Mouse (Mus musculus): ENCODE results near the gene Adora1.

The Adora1 gene

DNA sequence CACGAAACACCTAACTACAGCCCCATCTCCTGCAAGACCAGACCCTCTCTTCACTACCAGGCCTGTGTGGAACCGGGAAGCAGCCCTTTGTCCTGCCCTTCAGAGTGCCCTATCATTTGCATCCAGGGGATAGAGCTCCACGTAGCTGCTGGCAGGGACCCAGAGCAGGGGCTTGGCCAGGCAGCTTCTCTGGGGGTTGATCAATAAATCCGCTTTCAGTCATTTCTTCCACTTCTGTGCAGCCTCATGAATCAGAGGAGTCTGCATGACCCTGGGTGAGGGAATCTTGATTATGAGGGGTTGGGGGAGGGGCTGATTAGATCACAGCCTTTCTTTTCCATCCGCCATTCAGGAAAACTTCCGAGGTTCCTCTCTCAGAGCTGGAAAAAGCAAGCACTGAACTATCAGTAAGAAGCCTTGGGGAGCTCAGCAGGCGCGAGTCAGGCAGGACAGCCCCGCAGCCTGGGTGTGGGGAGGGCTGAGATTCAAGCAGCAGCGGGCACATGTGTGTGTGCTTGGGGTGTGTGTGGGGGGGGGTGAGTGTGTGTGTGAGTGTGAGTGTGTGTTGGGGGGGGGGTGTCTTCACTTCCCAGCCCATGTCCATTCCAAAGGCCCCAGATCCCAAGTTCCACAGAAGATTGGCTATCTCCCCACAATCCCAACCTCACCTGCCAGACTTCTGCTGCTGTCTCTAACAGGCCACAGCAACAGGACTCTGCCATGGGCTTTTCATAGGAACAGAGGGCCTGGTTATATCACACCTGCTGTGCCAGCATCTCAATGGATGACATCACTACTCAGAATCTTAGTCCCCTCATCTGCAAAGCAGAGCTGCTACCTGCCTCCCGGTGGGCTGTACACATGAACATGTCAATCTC, 19.2 kb downstream of the Adora1 start:
- no peak for DNase-seq (ENCODE audit: low read depth)

DNA sequence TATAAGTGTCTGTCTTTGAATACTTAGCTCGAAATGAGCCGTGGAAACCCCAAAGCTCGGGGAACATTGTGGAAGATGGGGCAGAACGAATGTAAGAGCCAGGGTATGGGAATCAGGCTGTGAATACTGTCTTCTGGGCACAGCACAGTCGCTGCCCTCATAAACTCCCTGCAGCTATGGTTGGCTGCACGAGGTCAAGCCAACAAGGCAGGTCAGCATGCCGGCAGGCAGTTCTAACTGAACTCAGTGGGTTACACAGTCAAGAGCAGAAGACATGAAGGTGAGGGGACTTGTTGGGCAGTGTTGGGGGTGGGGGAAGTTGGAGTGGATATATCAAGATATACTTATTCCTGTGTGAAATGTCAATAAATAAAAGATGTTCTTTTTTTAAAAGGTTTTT, 20.2 kb downstream of the Adora1 start:
- DNase-seq (ENCODE audit: low read depth) = no peak

DNA sequence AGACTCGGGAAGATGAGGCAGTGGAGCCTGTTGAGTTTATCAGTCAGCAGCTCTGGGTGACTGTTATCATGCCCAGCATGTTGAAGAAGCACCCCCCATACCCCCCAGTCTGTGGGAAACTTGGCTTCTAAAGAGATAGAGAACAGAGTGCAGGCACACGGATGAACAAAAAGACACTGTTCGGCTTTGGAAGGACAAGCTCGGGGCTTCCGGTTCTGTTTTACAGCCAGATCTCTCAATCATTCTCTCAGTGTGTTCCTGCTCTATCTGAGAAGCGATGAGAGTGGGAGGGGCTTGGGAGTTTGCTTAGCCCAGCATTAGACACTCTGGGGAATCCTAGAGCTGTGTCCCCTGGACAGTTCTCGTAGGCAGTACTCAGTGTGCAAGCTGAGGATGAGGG, 21.8 kb downstream of the Adora1 start:
- no peak for DNase-seq (ENCODE audit: low read depth)

DNA sequence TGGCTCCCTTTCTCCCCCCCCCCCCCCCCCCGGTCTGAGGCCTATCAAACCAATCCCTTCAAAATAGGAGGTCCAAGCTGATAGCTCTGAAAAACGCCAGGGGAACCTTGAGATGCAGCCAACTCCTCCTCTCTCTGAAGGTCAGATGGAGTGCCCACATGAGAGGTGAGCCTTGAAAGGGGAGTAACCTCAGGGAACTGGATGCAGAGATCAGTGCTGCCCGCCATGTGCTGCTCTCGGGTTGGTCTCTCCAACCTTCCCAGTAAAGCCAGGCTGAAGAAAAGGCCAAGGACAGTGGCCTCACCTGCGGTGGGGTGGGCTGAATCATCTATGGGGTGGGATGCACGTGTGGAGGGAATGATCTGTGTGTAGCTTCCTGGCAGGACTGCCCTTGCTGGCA, 22.9 kb downstream of the Adora1 start:
- DNase-seq (ENCODE audit: low read depth) = no peak

DNA sequence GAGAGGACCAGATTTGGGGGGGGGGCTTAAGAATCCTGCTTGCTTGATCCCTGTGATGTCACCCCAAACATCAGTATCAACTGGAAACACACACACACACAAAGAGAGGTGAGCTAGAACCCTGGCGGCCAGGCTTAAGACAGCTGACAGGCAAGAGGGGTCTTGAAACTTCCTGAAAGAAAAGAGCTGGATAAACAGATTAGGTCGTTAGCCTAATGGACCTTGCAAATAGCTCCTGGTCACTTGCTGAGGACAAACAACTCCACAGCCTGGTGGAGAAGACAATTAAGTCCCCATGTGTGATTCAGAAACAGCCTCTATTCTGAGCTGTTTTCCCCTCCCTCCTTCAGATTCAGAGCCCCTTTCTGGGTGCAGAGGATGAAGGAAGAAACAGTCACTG, 23.6 kb downstream of the Adora1 start:
- no peak for DNase-seq (ENCODE audit: low read depth)

DNA sequence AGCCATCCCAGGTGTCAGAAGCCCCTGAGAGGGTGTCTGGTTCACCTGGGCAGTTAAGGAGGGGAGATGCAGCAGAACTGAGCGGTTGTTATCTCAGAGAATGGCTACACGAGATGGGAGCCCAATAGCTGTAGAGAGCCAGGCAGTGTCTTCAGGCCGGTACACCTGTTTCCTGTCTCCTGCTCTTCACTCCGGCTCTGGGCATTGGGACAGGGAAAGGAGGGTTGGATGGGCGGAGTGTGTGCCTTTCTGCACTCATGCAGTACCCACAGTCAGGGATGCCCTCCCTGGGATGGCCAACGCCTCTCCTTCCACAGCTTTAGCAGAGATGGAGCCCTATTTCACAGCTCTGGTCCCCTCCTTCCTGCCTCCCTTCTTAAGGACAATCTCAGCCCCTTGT, 24.2 kb downstream of the Adora1 start:
- DNase-seq (ENCODE audit: low read depth) = no peak

DNA sequence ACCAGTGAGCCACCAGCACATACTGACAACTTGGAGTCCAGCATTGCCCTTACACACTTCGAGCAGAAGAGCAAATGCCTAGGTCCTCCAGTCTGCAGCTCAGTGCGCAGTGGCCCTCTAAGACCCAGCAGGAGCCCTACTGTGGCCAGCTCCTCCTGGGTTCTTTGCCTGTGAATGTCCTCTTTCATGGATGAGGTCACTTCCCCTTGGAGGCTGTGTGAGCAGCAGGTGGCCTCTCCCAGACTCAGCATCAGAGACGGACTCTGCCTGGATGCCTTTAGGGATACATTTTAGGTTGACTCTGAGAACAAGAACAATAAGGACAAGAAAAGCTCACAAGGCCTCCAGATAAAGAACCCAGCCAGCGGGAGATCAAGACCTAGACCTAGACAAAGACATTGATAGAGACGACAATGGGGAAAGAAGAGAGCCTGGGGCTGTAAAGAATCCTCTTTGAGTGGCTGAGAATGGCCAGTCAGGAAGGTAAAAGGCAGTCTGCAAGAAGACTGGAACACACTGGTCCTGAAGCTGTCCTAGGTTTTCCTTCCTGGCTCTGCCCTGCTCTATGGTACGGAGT, 25.0 kb downstream of the Adora1 start:
- no peak for DNase-seq (ENCODE audit: low read depth)

DNA sequence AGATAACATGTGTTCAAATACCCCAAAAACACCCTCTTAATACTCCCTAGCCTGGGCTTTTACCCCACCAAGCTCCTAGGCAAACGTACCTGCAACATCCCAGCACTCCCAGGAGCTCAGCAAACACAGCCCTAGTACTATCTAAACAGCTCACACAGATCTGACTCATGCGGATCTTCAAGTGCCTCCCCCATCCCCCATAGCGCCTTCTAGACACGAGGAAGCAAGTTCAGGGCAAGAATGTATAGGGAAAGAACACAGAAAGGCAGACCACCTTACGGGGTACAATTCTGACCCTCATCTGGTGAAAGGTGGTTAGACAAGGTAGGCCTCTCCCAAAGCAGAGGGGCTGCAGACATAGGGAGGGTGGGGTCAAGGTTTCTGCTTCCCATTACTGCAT, 29.1 kb downstream of the Adora1 start:
- DNase-seq (ENCODE audit: low read depth) = no peak

DNA sequence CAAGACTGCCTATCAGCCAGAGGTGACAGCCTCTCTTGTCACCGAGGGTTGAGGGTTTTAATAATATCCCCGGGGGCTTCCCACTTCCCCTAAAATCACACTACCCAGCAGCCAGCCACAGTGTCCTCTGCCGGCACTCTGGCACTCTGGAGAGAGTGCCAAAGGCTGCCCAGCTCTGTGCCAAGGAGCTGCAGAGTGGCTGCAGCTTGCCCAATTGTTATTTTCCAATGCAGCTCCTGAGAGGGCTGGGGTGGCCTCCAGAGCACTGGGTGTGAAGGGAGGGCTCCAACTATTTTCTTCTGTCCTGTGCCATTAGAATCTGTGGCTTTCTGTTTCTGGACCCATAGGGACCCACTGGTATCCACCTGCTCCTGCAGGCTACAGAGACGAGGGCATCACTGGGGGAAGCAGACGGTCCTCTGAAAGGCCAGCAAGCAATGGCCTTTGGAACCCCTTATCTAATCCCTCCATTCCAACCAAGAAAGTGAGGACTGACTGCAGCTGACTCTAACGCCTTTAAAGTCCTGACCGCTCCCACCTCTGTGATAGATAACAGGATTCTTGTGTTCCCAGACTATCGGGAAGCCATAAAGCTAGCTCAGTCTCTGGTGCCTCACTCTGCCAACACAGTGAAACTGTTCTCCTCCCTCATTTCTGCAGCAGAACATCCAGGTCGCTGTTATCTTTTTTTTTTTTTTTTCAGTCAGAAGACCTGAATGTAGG, 29.8 kb downstream of the Adora1 start:
- DNase-seq (ENCODE audit: low read depth) = no peak

DNA sequence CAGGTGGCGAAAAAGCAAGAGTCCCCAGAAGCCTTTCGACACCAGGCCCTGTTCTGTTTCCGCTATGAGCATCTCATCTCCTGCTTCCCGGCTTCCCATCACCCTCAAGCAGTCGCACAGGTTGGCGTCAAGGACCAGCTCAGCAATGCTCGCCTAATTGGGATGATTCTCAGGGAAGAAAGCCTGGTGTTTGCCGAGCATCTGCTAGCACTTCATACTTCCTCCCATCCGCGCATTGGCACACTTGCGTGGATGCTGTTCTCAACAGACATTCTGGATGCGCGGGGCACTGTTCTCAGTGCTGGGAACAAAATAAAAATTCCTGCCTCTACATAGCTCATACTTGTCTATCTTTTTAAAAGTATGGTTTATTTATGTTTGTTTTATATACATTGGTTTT, 31.0 kb downstream of the Adora1 start:
- no peak for DNase-seq (ENCODE audit: low read depth)

DNA sequence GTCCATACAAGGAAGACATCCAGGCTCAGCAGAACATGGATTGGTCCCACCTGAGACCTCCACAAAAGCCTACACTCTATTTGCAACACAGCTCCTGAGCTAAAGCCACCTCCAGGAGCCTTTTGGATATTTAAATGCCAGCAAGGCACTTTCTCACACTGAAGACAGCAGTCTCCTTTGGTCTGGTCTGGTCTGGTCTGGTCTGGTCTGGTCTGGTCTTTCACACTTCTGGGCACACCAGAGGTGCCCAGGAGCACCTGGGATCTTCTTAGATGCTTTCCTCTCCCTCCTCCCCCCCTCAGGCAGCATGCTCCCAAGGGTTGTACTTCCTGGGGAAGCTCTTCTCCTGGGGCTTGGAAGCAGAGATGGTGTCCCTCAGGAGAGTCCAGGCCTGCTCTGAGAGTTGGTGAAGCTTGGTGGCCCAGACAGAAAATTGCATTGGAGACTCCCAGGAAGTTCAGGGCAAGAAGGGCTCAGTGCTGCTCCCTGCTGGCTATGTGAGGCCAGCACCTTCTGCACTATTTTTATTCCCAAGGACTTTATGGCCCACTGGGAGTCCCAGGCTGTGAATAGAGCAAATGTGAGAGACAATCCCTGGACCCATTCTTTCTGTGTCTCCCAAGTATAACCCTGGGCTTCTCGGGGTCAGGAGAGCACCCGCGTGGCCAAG, 33.3 kb downstream of the Adora1 start:
- DNase-seq (ENCODE audit: low read depth) = peak; percentile 21

DNA sequence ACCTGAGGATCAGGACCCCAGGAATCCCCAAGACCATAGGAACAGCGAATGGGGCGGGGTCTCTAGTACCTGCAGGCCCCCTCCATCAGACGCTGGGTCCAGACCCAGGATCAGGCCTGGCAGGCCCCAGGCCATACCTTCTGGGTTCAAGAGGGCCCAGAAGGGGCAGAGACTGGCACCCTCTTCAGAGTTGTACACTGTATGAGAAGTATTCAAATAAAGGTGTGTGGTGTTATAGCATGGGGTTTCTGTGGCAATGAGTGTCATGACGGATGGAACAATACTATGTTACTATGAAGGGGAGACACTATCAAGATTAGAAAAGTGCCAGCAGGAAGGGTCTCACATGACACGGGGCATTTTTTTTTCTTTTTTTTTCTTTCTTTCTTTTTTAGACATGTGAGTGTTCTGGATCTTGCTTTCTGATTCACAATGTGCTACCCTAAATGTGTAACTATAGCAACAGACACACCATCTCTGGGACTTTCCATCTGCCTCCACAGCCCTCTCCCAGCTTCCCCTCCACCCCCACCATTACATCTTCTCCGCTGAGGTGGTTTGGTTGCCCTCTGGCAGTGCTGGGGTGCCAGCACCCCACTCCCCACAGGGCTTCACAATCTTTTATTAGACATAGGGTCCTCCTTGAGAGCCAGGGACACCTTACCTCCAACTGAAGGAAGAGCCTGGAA, 34.1 kb downstream of the Adora1 start:
- DNase-seq (ENCODE audit: low read depth) = no peak

DNA sequence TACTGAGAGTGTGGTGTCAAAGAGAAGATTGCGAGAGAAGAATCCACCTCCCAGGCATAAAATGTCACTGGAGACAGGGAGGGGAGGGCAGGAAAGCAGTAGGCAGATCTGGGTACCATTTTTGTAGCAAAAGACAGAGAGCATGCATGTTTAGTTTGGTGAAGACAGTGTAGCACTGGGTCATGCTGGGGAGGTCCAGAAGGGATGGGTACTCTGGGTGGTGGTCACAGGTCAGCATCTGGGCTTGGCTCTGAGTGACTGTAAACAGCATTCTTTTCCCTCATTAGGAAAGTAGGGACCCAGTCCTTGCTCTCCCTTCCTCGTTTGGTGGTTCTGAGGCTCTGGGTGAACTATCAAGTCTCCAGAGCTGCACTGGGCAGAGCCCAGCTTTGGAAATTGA, 34.8 kb downstream of the Adora1 start:
- DNase-seq (ENCODE audit: low read depth) = no peak

DNA sequence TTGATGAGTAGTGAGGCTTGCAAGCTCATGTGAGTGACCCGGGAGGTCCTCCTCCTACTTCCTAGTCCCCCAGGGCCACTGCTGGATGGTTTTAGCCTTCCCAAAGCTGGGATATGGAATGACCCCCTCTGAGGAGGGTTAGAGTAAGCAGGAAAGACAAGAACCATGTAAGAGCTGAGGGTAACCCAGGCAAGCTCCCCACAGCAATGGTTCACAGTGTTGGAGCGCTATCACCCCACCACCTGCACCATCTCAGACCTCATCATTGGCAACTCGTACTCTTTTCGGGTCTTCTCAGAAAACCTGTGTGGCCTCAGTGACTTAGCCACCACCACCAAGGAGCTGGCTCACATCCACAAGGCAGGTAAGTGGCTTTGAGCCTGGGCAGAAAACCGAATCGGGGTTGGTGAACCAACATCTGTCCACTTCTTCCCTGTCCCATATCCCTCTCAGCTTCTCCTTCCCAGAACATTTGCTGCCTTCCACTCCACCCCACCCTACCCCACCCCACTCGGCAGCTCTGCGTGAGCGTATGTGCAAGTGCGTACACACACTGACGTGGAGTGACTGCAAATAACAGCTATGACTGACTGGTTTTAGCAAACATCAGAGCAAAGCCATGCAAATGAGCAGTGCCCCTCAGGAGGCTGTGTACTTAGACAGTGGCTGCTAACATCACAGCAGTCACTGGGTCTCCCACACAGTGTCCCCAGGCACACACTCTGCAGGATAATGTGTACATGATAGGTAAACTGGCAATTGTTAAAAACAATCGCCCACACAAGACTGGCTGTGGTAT, 36.8 kb downstream of the Adora1 start:
- no peak for DNase-seq (ENCODE audit: low read depth)

DNA sequence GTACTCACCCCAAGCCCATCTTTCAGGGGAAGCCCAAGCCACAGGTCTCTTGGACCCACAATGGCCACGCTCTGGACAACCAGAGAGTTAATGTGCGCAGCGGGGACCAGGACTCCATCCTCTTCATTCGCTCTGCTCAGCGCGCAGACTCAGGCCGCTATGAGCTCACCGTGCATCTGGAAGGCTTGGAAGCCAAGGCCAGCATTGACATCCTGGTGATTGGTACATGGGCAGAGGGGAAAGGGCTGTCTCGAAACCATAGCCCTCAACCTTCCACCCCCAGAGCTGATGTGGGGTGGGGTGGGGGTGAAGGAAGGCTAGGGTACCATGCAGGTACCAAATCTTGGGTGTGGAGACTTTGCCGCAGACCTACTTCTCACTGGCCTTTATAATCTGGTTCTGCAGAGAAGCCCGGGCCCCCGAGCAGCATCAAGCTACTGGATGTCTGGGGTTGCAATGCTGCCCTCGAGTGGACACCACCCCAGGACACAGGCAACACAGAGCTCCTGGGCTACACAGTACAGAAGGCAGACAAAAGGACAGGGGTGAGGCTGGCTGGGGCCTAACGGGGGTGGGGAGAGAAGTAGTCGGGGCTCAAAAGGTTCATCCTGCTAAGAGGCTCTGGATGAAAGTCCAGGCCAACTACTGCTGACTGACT, 37.8 kb downstream of the Adora1 start:
- DNase-seq (ENCODE audit: low read depth) = no peak

DNA sequence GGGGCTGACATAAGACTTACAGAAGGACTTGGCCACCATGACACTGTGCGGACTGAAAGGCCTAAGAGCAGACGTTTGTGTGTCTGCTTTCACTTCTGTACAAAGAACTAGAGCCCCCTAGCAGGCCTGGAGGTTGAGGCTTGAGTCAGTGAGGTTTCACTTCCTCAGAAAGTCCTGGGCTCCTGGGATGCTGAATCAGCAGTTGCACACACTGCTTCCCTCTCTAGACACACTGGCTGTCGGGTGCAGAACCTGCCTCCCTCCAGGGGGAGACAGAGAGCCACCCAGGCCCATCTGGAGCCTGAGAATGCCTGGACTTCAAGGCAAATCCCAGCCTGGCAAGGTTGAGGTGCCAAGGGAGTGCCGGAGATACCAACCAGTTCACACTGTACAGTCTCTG, 38.8 kb downstream of the Adora1 start:
- peak; percentile 79 for DNase-seq (ENCODE audit: low read depth)

DNA sequence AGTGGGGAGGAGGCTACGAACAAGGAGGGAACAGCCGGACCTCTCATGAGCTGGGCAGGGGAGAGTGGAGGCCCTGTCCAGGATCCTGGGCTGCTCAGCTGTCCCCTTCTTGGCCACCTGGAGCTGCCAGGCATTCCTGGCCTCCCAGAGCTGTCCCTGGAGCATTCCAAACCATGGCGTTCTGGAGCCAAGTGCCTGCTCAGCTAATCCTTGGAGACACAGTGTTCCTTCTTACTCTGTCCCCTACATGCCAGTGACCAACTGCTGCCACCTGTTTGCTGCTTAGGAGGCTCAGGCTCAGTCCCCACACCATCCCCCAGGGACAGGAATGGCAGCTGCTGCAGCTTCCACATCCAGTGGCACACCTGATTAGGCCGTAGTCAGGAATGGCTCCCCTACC, 39.3 kb downstream of the Adora1 start:
- no peak for DNase-seq (ENCODE audit: low read depth)

DNA sequence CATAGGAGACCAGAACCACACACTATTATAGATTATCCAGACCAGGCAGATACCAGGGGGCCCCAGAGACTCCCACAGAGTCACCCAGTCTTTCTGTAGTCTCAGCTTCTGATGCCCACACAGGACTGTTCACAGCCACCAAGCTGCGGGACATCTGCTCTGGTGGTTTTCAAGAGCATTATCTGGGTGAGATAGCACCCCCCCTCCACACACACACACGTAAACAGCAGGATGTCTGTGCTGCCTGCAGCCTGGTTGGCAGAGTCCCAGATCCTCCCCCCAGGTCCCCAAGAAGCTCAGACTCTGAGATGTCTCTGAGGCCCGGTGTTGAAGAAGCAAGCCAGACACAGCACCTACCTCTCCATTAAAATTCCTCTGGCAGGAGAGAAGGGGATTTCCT, 39.7 kb downstream of the Adora1 start:
- peak; percentile 32 for DNase-seq (ENCODE audit: low read depth)

DNA sequence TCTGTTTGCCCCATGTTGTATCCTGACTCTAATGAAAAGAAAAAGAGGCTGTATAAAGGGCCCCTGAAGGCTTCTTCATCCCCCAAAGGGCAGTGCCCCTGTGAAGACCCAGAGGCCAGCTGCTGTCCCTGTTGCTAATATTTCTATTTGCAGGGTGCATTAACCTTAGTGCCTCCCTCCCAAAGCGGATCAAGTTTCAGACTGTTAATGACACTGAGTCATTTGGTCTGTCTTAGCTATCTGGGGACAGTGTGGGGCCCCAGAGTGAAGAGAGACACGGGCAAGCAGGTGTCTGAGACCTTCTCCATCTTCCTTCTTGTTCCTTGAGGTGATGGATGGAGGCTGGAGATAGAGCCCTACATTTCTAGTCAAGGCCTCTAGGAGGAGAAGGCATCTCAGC, 40.1 kb downstream of the Adora1 start:
- DNase-seq (ENCODE audit: low read depth) = no peak

DNA sequence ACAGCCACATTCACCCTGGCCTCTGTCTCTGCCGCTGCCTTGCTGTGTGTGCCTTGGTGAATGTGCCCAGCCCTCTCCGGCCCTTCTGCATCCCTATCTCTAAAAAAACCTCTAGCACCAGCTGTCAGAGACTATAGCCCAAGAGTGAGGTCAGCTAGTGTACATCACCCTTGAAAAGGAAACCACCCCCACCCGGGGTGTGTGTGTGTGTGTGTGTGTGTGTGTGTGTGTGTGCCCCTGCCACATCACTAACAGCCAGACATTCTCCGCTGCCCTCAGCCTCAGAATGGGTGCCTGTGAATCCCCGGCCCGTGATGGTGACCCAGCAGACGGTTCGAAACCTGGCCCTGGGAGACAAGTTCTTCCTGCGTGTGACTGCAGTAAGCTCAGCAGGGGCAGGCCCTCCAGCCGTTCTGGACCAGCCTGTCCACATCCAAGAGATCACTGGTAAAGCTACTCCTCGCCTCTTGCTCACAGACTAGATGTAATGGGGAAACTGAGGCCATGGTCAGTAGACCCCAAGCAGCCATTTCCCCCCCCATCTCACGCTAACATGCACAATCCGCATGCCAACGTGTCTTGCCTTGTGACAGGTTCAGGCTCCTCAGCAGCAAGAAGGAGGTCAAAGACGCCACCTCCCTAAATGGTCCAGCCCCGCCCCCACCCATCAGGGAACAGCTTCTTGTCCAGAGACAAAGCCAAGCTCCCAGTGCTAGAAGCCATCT, 40.8 kb downstream of the Adora1 start:
- DNase-seq (ENCODE audit: low read depth) = no peak

Data from 416B (cell line).